In the genomic region with DNA sequence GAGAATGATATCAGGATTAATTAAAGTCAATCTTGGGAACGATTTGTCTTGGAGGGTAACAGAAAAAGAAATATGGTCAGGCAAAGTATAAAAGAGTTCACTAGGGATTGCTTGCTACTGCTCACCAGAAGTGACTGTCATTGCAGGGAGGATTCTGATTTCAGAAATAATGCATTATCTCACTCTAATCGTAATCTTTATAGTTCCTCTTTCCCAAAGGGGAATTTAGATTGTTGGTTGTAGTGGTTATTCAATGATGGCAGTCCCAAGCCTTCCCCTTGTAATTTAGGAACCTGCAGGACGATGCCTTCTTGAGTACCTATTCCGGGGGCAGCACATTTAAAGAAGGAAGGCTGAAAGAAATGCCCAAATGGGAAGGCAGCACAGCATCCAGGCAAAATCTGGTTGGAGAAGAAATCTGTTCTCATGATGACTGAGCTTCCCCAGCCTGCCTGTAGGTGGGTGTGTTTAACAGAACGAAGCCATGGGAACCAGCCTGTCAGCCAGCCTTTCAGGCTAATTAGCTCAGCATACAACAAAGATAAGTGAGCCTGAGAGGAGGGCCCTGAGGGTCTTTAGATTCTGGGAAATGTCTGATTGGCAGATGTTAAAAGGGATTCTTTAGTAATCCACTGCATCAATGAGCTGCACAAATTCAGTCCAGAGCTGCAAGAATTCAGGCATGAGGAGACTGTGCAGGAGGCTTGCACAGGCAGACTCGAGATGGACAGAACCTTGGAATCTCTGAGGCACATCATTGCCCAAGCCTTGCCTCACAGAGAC, we compare ENCODE assay signal across 8 mouse cellular contexts. TPM values are rescaled to one million over a fixed set of nuclear protein-coding genes. Genes with fewer than 3 reads are reported as not detected.
A peak's percentile ranks its signal among the peaks of the same experiment; 100 is the strongest.
DNase-seq lines count a peak whose midpoint lies in the region; ATAC-seq and TF ChIP-seq lines count a peak whose summit lies in the region.

A gene (plus strand): TSS at position 451 of the 783 bp plus-strand sequence.

- 31% methylated on average over 6 of the region's 6 CpGs for WGBS in heart, embryonic 12.5 days
- 32% methylated on average over 6 of the region's 6 CpGs for WGBS in kidney, postnatal 0 days
- 51% methylated on average over 6 of the region's 6 CpGs for WGBS in liver, adult 2 months
- 14% methylated on average over 6 of the region's 6 CpGs for WGBS in neural tube, embryonic 15.5 days

- no peaks in the 10 kb centered on the region for H3K9me3 ChIP-seq in heart, embryonic 12.5 days (replicated peaks)
- no peaks in the 10 kb centered on the region for H3K9me3 ChIP-seq in kidney, postnatal 0 days (replicated peaks; ENCODE audit: low read length)
- no peaks in the 10 kb centered on the region for H3K9me3 ChIP-seq in neural tube, embryonic 15.5 days (replicated peaks)

- H3K4me1 ChIP-seq in heart, embryonic 12.5 days (replicated peaks): no peaks in the 10 kb centered on the region
- H3K4me1 ChIP-seq in kidney, postnatal 0 days (replicated peaks; ENCODE audit: insufficient read depth, low read length): no peaks in the 10 kb centered on the region
- peaks cover 2% of the 10 kb centered on the region; the same call in 1 of the 2 replicates for H3K4me1 ChIP-seq in liver, adult 2 months (ENCODE audit: control insufficient read depth, insufficient read depth, low read length)
- peaks cover 12% of the 10 kb centered on the region for H3K4me1 ChIP-seq in neural tube, embryonic 15.5 days

- peak; percentile 81 for ATAC-seq in heart, embryonic 12.5 days (ENCODE audit: insufficient number of reproducible peaks, low FRiP score)
- ATAC-seq in kidney, postnatal 0 days (replicated peaks; ENCODE audit: low FRiP score, low read depth): peak; percentile 90
- ATAC-seq in neural tube, embryonic 15.5 days (ENCODE audit: low FRiP score): peak; percentile 93

- peak within 1 kb of the TSS; percentile 39 for H3K4me2 ChIP-seq in heart, embryonic 12.5 days
- H3K4me2 ChIP-seq in kidney, postnatal 0 days (ENCODE audit: low read length): peak within 1 kb of the TSS; percentile 21
- H3K4me2 ChIP-seq in neural tube, embryonic 15.5 days: peak within 1 kb of the TSS; percentile 43

- H3K27me3 ChIP-seq in heart, embryonic 12.5 days (replicated peaks): no peaks in the 10 kb centered on the region
- no peaks in the 10 kb centered on the region for H3K27me3 ChIP-seq in kidney, postnatal 0 days (ENCODE audit: insufficient read depth, low read length)
- H3K27me3 ChIP-seq in liver, adult 2 months (ENCODE audit: control insufficient read depth, insufficient read depth, low read length): no peaks in the 10 kb centered on the region
- H3K27me3 ChIP-seq in neural tube, embryonic 15.5 days (replicated peaks): no peaks in the 10 kb centered on the region

- no peak within 1 kb of the TSS for H3K4me3 ChIP-seq in heart, embryonic 12.5 days
- H3K4me3 ChIP-seq in kidney, postnatal 0 days (replicated peaks; ENCODE audit: low read depth, low read length): no peak within 1 kb of the TSS
- H3K4me3 ChIP-seq in liver, adult 2 months (ENCODE audit: insufficient read depth, low read depth, low read length): no peak within 1 kb of the TSS
- peak within 1 kb of the TSS; percentile 24 for H3K4me3 ChIP-seq in neural tube, embryonic 15.5 days (replicated peaks)

- DNase-seq in ovary, postnatal 10 days (ENCODE audit: low spot score): peak; percentile 13
- DNase-seq in ovary, adult 18-20 months (ENCODE audit: low spot score): no peak
- peak; percentile 51 for DNase-seq in embryo, embryonic 11.5 days (ENCODE audit: low read depth, low spot score)
- DNase-seq in kidney, postnatal 0 days (ENCODE audit: low spot score): peak; percentile 87
- DNase-seq in liver, adult 2 months (ENCODE audit: extremely low read depth, low read depth, low spot score): no peak
- no peak for DNase-seq in spleen, postnatal 4 days (ENCODE audit: low spot score in 2 of 2)

- H3K79me2 ChIP-seq in liver, adult 2 months (ENCODE audit: control insufficient read depth, insufficient read depth, low read length): no peaks in the 10 kb centered on the region

- TF ChIP-seq POLR2A in liver, adult 2 months (IDR thresholded peaks at IDR 0.05; ENCODE audit: extremely low read depth, insufficient read depth, low read length): no peak

- H3K9ac ChIP-seq in heart, embryonic 12.5 days: no peak within 1 kb of the TSS
- H3K9ac ChIP-seq in kidney, postnatal 0 days (ENCODE audit: low read depth, low read length): no peak within 1 kb of the TSS
- H3K9ac ChIP-seq in liver, adult 2 months (ENCODE audit: low read depth, low read length): no peak within 1 kb of the TSS
- H3K9ac ChIP-seq in neural tube, embryonic 15.5 days (replicated peaks): no peak within 1 kb of the TSS

- H3K36me3 ChIP-seq in heart, embryonic 12.5 days: no peaks in the 10 kb centered on the region
- no peaks in the 10 kb centered on the region for H3K36me3 ChIP-seq in kidney, postnatal 0 days (ENCODE audit: insufficient read depth, low read length)
- H3K36me3 ChIP-seq in liver, adult 2 months (ENCODE audit: control insufficient read depth, insufficient read depth, low read length): no peaks in the 10 kb centered on the region
- no peaks in the 10 kb centered on the region for H3K36me3 ChIP-seq in neural tube, embryonic 15.5 days

- TF ChIP-seq CTCF in kidney, postnatal 0 days (IDR thresholded peaks at IDR 0.05; ENCODE audit: low read depth): peak; percentile 75
- TF ChIP-seq CTCF in liver, adult 2 months (IDR thresholded peaks at IDR 0.05; ENCODE audit: low read depth, low read length): 0 out of 2 replicates have a peak, but pooled peaks have one; percentile 19

- H3K27ac ChIP-seq in heart, embryonic 12.5 days (ENCODE audit: poor library complexity, severe bottlenecking): no peak within 1 kb of the TSS
- no peak within 1 kb of the TSS for H3K27ac ChIP-seq in kidney, postnatal 0 days
- H3K27ac ChIP-seq in liver, adult 2 months (replicated peaks; ENCODE audit: insufficient read depth, low read depth, low read length): no peak within 1 kb of the TSS
- H3K27ac ChIP-seq in neural tube, embryonic 15.5 days (replicated peaks): peak within 1 kb of the TSS; percentile 15

RNA-seq across cellular contexts. Expression of the gene that starts here (rescaled TPM):
- 4.5 TPM in 2 replicates for polyA plus RNA-seq in heart, embryonic 12.5 days (2016; fragmentation: Nextera tagmentation; extraction: Ambion mirVana)
- polyA plus RNA-seq in kidney, postnatal 0 days (2015; fragmentation: Nextera tagmentation; extraction: Ambion mirVana): 10.1 and 11.2 TPM in 2 replicates
- total RNA-seq in liver, adult 2 months (2014; rRNA removed): 0.34 and 0.46 TPM in 2 replicates
- 0.05 and 0.07 TPM in 2 replicates for polyA plus RNA-seq in liver, adult 2 months (2012; rRNA removed)
- polyA plus RNA-seq in neural tube, embryonic 15.5 days (2015; fragmentation: Nextera tagmentation; extraction: Ambion mirVana): 18.3 and 18.7 TPM in 2 replicates

Comparison
In these comparisons a context has a peak if more than half of its experiments do, and no peak if none do; other contexts are left out.
1. DNase-seq: peak in ovary, postnatal 10 days (single experiment), embryo, embryonic 11.5 days (single experiment) and kidney, postnatal 0 days (single experiment); none in ovary, adult 18-20 months (single experiment), liver, adult 2 months (single experiment) and spleen, postnatal 4 days (0 of 2).
2. Peak in every context shown above with its lines, with median percentiles within 50 percentile points of each other: ATAC-seq and H3K4me2 ChIP-seq.